Mouse (Mus musculus): ENCODE data around the gene Samd5. TPM values are rescaled to one million over a fixed set of nuclear protein-coding genes. Genes with fewer than 3 reads are reported as not detected.

The Samd5 gene
- polyA plus RNA-seq, 2 experiments from 2014 or later = not detected

- ATAC-seq = no peak
These were observed 24.8 kb downstream of the Samd5 start for GRCm38 (mm10) chr10:9650050-9650825.

GRCm38 (mm10) chr10:9648464-9648863 lies 26.5 kb downstream of the Samd5 start:
- ATAC-seq = no peak

GRCm38 (mm10) chr10:9647741-9648140 lies 27.3 kb downstream of the Samd5 start:
- ATAC-seq = no peak

GRCm38 (mm10) chr10:9646391-9646790 lies 28.6 kb downstream of the Samd5 start:
- no peak for ATAC-seq

- no peak for ATAC-seq
These were observed 31.5 kb downstream of the Samd5 start for GRCm38 (mm10) chr10:9643531-9643930.

- no peak for ATAC-seq
These were observed 32.9 kb downstream of the Samd5 start for GRCm38 (mm10) chr10:9642077-9642476.

GRCm38 (mm10) chr10:9640678-9641077 lies 34.3 kb downstream of the Samd5 start:
- no peak for ATAC-seq

GRCm38 (mm10) chr10:9640056-9640455 lies 35.0 kb downstream of the Samd5 start:
- no peak for ATAC-seq

- ATAC-seq = no peak
These were observed 49.7 kb downstream of the Samd5 start for GRCm38 (mm10) chr10:9625356-9625755.

- ATAC-seq = no peak
These were observed 52.9 kb downstream of the Samd5 start for GRCm38 (mm10) chr10:9621926-9622688.

GRCm38 (mm10) chr10:9621055-9621454 lies 54.0 kb downstream of the Samd5 start:
- ATAC-seq = no peak

GRCm38 (mm10) chr10:9615009-9615408 lies 60.0 kb downstream of the Samd5 start:
- no peak for ATAC-seq

GRCm38 (mm10) chr10:9608854-9609253 lies 66.2 kb downstream of the Samd5 start:
- no peak for ATAC-seq

- ATAC-seq = no peak
These were observed 67.9 kb downstream of the Samd5 start for GRCm38 (mm10) chr10:9607155-9607554.

GRCm38 (mm10) chr10:9605635-9606034 lies 69.4 kb downstream of the Samd5 start:
- no peak for ATAC-seq

- ATAC-seq = no peak
These were observed 71.7 kb downstream of the Samd5 start for GRCm38 (mm10) chr10:9603290-9603689.

- ATAC-seq = no peak
These were observed 72.2 kb downstream of the Samd5 start for GRCm38 (mm10) chr10:9602845-9603244.

GRCm38 (mm10) chr10:9602389-9602788 lies 72.6 kb downstream of the Samd5 start:
- no peak for ATAC-seq

GRCm38 (mm10) chr10:9596228-9596627 lies 78.8 kb downstream of the Samd5 start:
- ATAC-seq = no peak

- no peak for ATAC-seq
These were observed 80.3 kb downstream of the Samd5 start for GRCm38 (mm10) chr10:9594666-9595065.

- no peak for ATAC-seq
These were observed 84.4 kb downstream of the Samd5 start for GRCm38 (mm10) chr10:9590606-9591005.

- ATAC-seq = no peak
These were observed 88.7 kb downstream of the Samd5 start for GRCm38 (mm10) chr10:9586328-9586727.

- no peak for ATAC-seq
These were observed 95.6 kb downstream of the Samd5 start for GRCm38 (mm10) chr10:9579374-9579773.

GRCm38 (mm10) chr10:9575605-9576004 lies 99.4 kb downstream of the Samd5 start:
- ATAC-seq = no peak

Measured in activated CD4-positive, CD25-positive, alpha-beta regulatory T cell, adult 4 months (primary cell).